20 mouse cellular contexts compared by ENCODE assay signal in genomic region chr5:143284762-143285161, GRCm38 (mm10). TPM values are rescaled to one million over a fixed set of nuclear protein-coding genes. Genes with fewer than 3 reads are reported as not detected.
DNase-seq lines count a peak whose midpoint lies in the region; ATAC-seq and TF ChIP-seq lines count a peak whose summit lies in the region.
"Had no signal": no experiment of that assay in that cellular context is flagged by ENCODE, and none has a peak within 500 bp of the region (broad histone marks: within the 10 kb centered on the region; RNA-seq: fewer than 3 reads in every experiment).

No protein-coding gene starts in this region.

- no peak overlapping the region for H3K4me3 ChIP-seq in forebrain, postnatal 0 days (ENCODE audit: low read depth, low read length)
- no peak overlapping the region for H3K4me3 ChIP-seq in forebrain, embryonic 10.5 days
- no peak overlapping the region for H3K4me3 ChIP-seq in left cerebral cortex, adult 2 months
- H3K4me3 ChIP-seq in CH12.LX (replicated peaks in 1 of 3; ENCODE audit: low read depth in 2 of 3, low read length in 2 of 3, poor library complexity in 1 of 3): no peak overlapping the region
- H3K4me3 ChIP-seq: embryonic facial prominence, embryonic 15.5 days; heart, embryonic 13.5 days; hindbrain, embryonic 10.5 days; kidney, embryonic 15.5 days; limb, embryonic 13.5 days; neural tube, embryonic 15.5 days had no signal

- no peak overlapping the region for H3K4me2 ChIP-seq in forebrain, postnatal 0 days (ENCODE audit: low read depth)
- H3K4me2 ChIP-seq in CH12.LX (ENCODE audit: insufficient read depth, low read depth, poor library complexity, severe bottlenecking): no peak overlapping the region
- H3K4me2 ChIP-seq: embryonic facial prominence, embryonic 15.5 days; heart, embryonic 13.5 days; kidney, embryonic 15.5 days; limb, embryonic 13.5 days; neural tube, embryonic 15.5 days had no signal

- H3K36me3 ChIP-seq in forebrain, postnatal 0 days (ENCODE audit: insufficient read depth): peaks cover 9% of the 10 kb centered on the region; the same call in 1 of the 2 replicates
- H3K36me3 ChIP-seq in forebrain, embryonic 10.5 days (replicated peaks): no peaks in the 10 kb centered on the region
- H3K36me3 ChIP-seq in CH12.LX (replicated peaks in 1 of 2; ENCODE audit: control insufficient read depth in 1 of 2, insufficient read depth in 1 of 2, low read length in 1 of 2): peaks cover 0 to 20% of the 10 kb centered on the region in 2 experiments
- H3K36me3 ChIP-seq: embryonic facial prominence, embryonic 15.5 days; heart, embryonic 13.5 days; kidney, embryonic 15.5 days; neural tube, embryonic 15.5 days had no signal

- H3K79me2 ChIP-seq in CH12.LX (replicated peaks; ENCODE audit: control insufficient read depth, extremely low read depth, insufficient read depth, poor library complexity, severe bottlenecking): no peaks in the 10 kb centered on the region

- dilution Hi-C loops in CH12.LX (cut with MboI; ENCODE audit: extremely low pct_ligation_motif_present, extremely low pct_unique_long_range_greater_than_20kb, low sequenced_read_pairs): no loop called here

- TF ChIP-seq CTCF in forebrain, postnatal 0 days (IDR thresholded peaks at IDR 0.05; ENCODE audit: low read depth): peak; percentile 27; the same call in 1 of the 2 replicates
- TF ChIP-seq CTCF in left cerebral cortex, adult 2 months (IDR thresholded peaks at IDR 0.05): peak; percentile 21
- peak in 1 of 2 experiments; percentile 59; a peak in 2 of 4 replicates for TF ChIP-seq CTCF in CH12.LX (conservative IDR thresholded peaks at IDR 0.05 in 1 of 2, IDR thresholded peaks at IDR 0.05 in 1 of 2; ENCODE audit: low read depth in 2 of 2, low read length in 2 of 2)
- TF ChIP-seq CTCF in brain, embryonic 14.5 days (IDR thresholded peaks at IDR 0.05; ENCODE audit: borderline replicate concordance, extremely low read depth, insufficient read depth, insufficient read length): peak; percentile 22; the same call in 1 of the 2 replicates

- no peak for DNase-seq in forebrain, postnatal 0 days
- DNase-seq in forebrain, embryonic 10.5 days (ENCODE audit: extremely low spot score, low spot score): no peak
- no peak for DNase-seq in left cerebral cortex, adult 2 months (ENCODE audit: extremely low spot score in 1 of 2, low spot score in 2 of 2)
- DNase-seq in left cerebral cortex, adult 18-20 months (ENCODE audit: low spot score in 2 of 2): no peak
- no peak for DNase-seq in CH12.LX (ENCODE audit: extremely low read depth)
- peak; percentile 13 for DNase-seq in brain, embryonic 14.5 days (ENCODE audit: low read depth)
- no peak for DNase-seq in adrenal gland, adult 8-10 months
- DNase-seq: cerebellum, postnatal 36 days; gastrocnemius, postnatal 14 days; right cerebral cortex, adult 18-20 months; thymus, adult 2 months had no signal

- WGBS in forebrain, postnatal 0 days: 41% methylated on average over 6 of the region's 6 CpGs
- 35% methylated on average over 6 of the region's 6 CpGs for WGBS in forebrain, embryonic 10.5 days

- no peak for ATAC-seq in forebrain, postnatal 0 days
- ATAC-seq in megakaryocyte-erythroid progenitor cell, adult 5-6 weeks (replicated peaks; ENCODE audit: low FRiP score, low TSS enrichment, poor library complexity, severe bottlenecking): no peak; the same call in 1 of the 2 replicates
- ATAC-seq: forebrain, embryonic 16.5 days had no signal

- no peaks in the 10 kb centered on the region for H3K9me3 ChIP-seq in forebrain, postnatal 0 days (ENCODE audit: low read length)
- H3K9me3 ChIP-seq in forebrain, embryonic 10.5 days: no peaks in the 10 kb centered on the region
- no peaks in the 10 kb centered on the region for H3K9me3 ChIP-seq in CH12.LX (replicated peaks; ENCODE audit: low read length)
- H3K9me3 ChIP-seq: embryonic facial prominence, embryonic 15.5 days; heart, embryonic 13.5 days; hindbrain, embryonic 10.5 days; kidney, embryonic 15.5 days; limb, embryonic 13.5 days; neural tube, embryonic 15.5 days had no signal

- peak; percentile 63 for TF ChIP-seq RAD21 in CH12.LX (IDR thresholded peaks at IDR 0.05; ENCODE audit: low read depth, low read length)

- H3K9ac ChIP-seq in forebrain, postnatal 0 days: no peak overlapping the region
- no peak overlapping the region for H3K9ac ChIP-seq in CH12.LX (ENCODE audit: insufficient read depth, low read depth)
- H3K9ac ChIP-seq: embryonic facial prominence, embryonic 15.5 days; heart, embryonic 13.5 days; kidney, embryonic 15.5 days; limb, embryonic 13.5 days; neural tube, embryonic 15.5 days had no signal

- peaks cover 13% of the 10 kb centered on the region for H3K27me3 ChIP-seq in forebrain, postnatal 0 days (ENCODE audit: insufficient read depth, low read length)
- peaks cover 69% of the 10 kb centered on the region for H3K27me3 ChIP-seq in forebrain, embryonic 10.5 days (ENCODE audit: poor library complexity, severe bottlenecking)
- H3K27me3 ChIP-seq in CH12.LX (replicated peaks): no peaks in the 10 kb centered on the region

- intact Hi-C loops in left cerebral cortex, adult 2 months (cut with DNase I): no loop called here

- no peak for TF ChIP-seq EP300 in CH12.LX (IDR thresholded peaks at IDR 0.05; ENCODE audit: low read length)

- no peak overlapping the region for H3K27ac ChIP-seq in forebrain, postnatal 0 days (ENCODE audit: low read depth, low read length)
- no peak overlapping the region for H3K27ac ChIP-seq in forebrain, embryonic 10.5 days
- no peak overlapping the region for H3K27ac ChIP-seq in left cerebral cortex, adult 2 months
- no peak overlapping the region for H3K27ac ChIP-seq in CH12.LX (ENCODE audit: insufficient read depth, low read depth)
- H3K27ac ChIP-seq: embryonic facial prominence, embryonic 15.5 days; heart, embryonic 13.5 days; hindbrain, embryonic 10.5 days; kidney, embryonic 15.5 days; limb, embryonic 13.5 days; macrophage; neural tube, embryonic 15.5 days had no signal

- no peak for TF ChIP-seq POLR2A in CH12.LX (IDR thresholded peaks at IDR 0.05; ENCODE audit: low read depth, low read length)
- TF ChIP-seq POLR2A in brain, embryonic 14.5 days (IDR thresholded peaks at IDR 0.05; ENCODE audit: borderline replicate concordance, extremely low read depth, insufficient read depth, insufficient read length, poor library complexity, severe bottlenecking): no peak

- in situ Hi-C loops in CH12.LX (cut with MboI; ENCODE audit: low pct_ligation_motif_present, low pct_unique_long_range_greater_than_20kb, low sequenced_read_pairs): loop anchor here (25.0 kb wide), 1 partner anchor 347 kb away; no protein-coding TSS in a partner anchor

- no peaks in the 10 kb centered on the region for H3K4me1 ChIP-seq in forebrain, postnatal 0 days (ENCODE audit: insufficient read depth)
- H3K4me1 ChIP-seq in forebrain, embryonic 10.5 days: peaks cover 15% of the 10 kb centered on the region
- peaks cover 3 to 13% of the 10 kb centered on the region in 2 experiments; a peak in 3 of 4 replicates for H3K4me1 ChIP-seq in CH12.LX (ENCODE audit: control insufficient read depth in 1 of 2, insufficient read depth in 2 of 2)

RNA-seq across cellular contexts. Expression of gene Zfp853, which starts 8.7 kb away (rescaled TPM):
- 9.8 and 16.5 TPM in 2 replicates for total RNA-seq in forebrain, postnatal 0 days (2014; rRNA removed)
- polyA plus RNA-seq in forebrain, postnatal 0 days (2015; fragmentation: Nextera tagmentation; extraction: Ambion mirVana): 0.18 and 0.23 TPM in 2 replicates
- not detected in 2 replicates for polyA plus RNA-seq in forebrain, embryonic 10.5 days (2016; fragmentation: Nextera tagmentation; extraction: Ambion mirVana)
- total RNA-seq in left cerebral cortex, adult 2 months (2021): 1 to 10 TPM; 5.8 to 7.1 TPM
- total RNA-seq in left cerebral cortex, adult 18-20 months (2021): 1 to 10 TPM; 4.1 to 4.4 TPM
- total RNA-seq in CH12.LX (2012; rRNA removed) (0.13 TPM in 1 of 2 replicates, not detected in the other), CH12.LX (2014; rRNA removed) (not detected in 2 replicates)
- 0.21 and 0.22 TPM in 2 replicates for polyA plus RNA-seq in CH12.LX (2012; ENCODE audit: insufficient read length, low read depth)
- polyA plus RNA-seq in brain, embryonic 14.5 days (2012; rRNA removed): 1.9 and 3.8 TPM in 2 replicates
- total RNA-seq in adrenal gland, adult 8-10 months (2022): under 1 TPM; 0.20 to 0.54 (median 0.46) TPM
- total RNA-seq in megakaryocyte-erythroid progenitor cell, adult 5-6 weeks (2014; fragmentation: Nextera tagmentation): not detected in 2 replicates
- not detected in 2 replicates for total RNA-seq in megakaryocyte-erythroid progenitor cell, adult 5-6 weeks (2017)
- polyA plus RNA-seq: hindbrain, embryonic 10.5 days; macrophage had no signal

RNA-seq across cellular contexts. Expression of gene Zfp316, which starts 14.9 kb away (rescaled TPM):
- 21.5 and 29.8 TPM in 2 replicates for total RNA-seq in forebrain, postnatal 0 days (2014; rRNA removed)
- polyA plus RNA-seq in forebrain, postnatal 0 days (2015; fragmentation: Nextera tagmentation; extraction: Ambion mirVana): 5.5 and 7.5 TPM in 2 replicates
- polyA plus RNA-seq in forebrain, embryonic 10.5 days (2016; fragmentation: Nextera tagmentation; extraction: Ambion mirVana): 3.1 and 3.4 TPM in 2 replicates
- 10 to 100 TPM; 20.0 to 23.4 TPM for total RNA-seq in left cerebral cortex, adult 2 months (2021)
- 10 to 100 TPM; 22.3 to 25.3 TPM for total RNA-seq in left cerebral cortex, adult 18-20 months (2021)
- total RNA-seq in CH12.LX (2012; rRNA removed) (2.3 and 3.6 TPM in 2 replicates), CH12.LX (2014; rRNA removed) (0.84 and 1.1 TPM in 2 replicates)
- polyA plus RNA-seq in CH12.LX (2012; ENCODE audit: insufficient read length, low read depth): 2.0 and 2.1 TPM in 2 replicates
- polyA plus RNA-seq in brain, embryonic 14.5 days (2012; rRNA removed): 19.4 and 31.7 TPM in 2 replicates
- 10 to 100 TPM; 11.0 to 13.1 (median 12.0) TPM for total RNA-seq in adrenal gland, adult 8-10 months (2022)
- 3.5 and 4.4 TPM in 2 replicates for total RNA-seq in megakaryocyte-erythroid progenitor cell, adult 5-6 weeks (2014; fragmentation: Nextera tagmentation)
- 2.8 and 3.7 TPM in 2 replicates for total RNA-seq in megakaryocyte-erythroid progenitor cell, adult 5-6 weeks (2017)

RNA-seq across cellular contexts. Expression of gene E130309D02Rik, which starts 30.4 kb away (rescaled TPM):
- total RNA-seq in forebrain, postnatal 0 days (2014; rRNA removed): 40.9 and 44.7 TPM in 2 replicates
- 27.7 and 29.2 TPM in 2 replicates for polyA plus RNA-seq in forebrain, postnatal 0 days (2015; fragmentation: Nextera tagmentation; extraction: Ambion mirVana)
- polyA plus RNA-seq in forebrain, embryonic 10.5 days (2016; fragmentation: Nextera tagmentation; extraction: Ambion mirVana): 64.0 and 68.4 TPM in 2 replicates
- 10 to 100 TPM; 24.2 to 25.5 TPM for total RNA-seq in left cerebral cortex, adult 2 months (2021)
- total RNA-seq in left cerebral cortex, adult 18-20 months (2021): 10 to 100 TPM; 25.4 to 27.7 TPM
- 32.7 and 39.7 TPM in 2 replicates for total RNA-seq in CH12.LX (2012; rRNA removed)
- 22.8 and 23.7 TPM in 2 replicates for total RNA-seq in CH12.LX (2014; rRNA removed)
- 51.8 and 63.7 TPM in 2 replicates for polyA plus RNA-seq in CH12.LX (2012; ENCODE audit: insufficient read length, low read depth)
- polyA plus RNA-seq in brain, embryonic 14.5 days (2012; rRNA removed): 33.1 and 33.9 TPM in 2 replicates
- 10 to 100 TPM; 22.1 to 34.5 (median 28.6) TPM for total RNA-seq in adrenal gland, adult 8-10 months (2022)
- 60.6 and 64.4 TPM in 2 replicates for total RNA-seq in megakaryocyte-erythroid progenitor cell, adult 5-6 weeks (2014; fragmentation: Nextera tagmentation)
- 10.5 and 23.6 TPM in 2 replicates for total RNA-seq in megakaryocyte-erythroid progenitor cell, adult 5-6 weeks (2017)

RNA-seq across cellular contexts. Expression of gene Zdhhc4, which starts 44.3 kb away (rescaled TPM):
- total RNA-seq in forebrain, postnatal 0 days (2014; rRNA removed): 45.1 and 62.6 TPM in 2 replicates
- polyA plus RNA-seq in forebrain, postnatal 0 days (2015; fragmentation: Nextera tagmentation; extraction: Ambion mirVana): 94.0 and 97.3 TPM in 2 replicates
- 70.2 and 70.9 TPM in 2 replicates for polyA plus RNA-seq in forebrain, embryonic 10.5 days (2016; fragmentation: Nextera tagmentation; extraction: Ambion mirVana)
- total RNA-seq in left cerebral cortex, adult 2 months (2021): 10 to 100 TPM; 41.8 to 42.3 TPM
- total RNA-seq in left cerebral cortex, adult 18-20 months (2021): 10 to 100 TPM; 37.1 to 41.7 TPM
- total RNA-seq in CH12.LX (2012; rRNA removed) (16.3 and 18.7 TPM in 2 replicates), CH12.LX (2014; rRNA removed) (19.9 and 22.7 TPM in 2 replicates)
- polyA plus RNA-seq in CH12.LX (2012; ENCODE audit: insufficient read length, low read depth): 39.4 and 51.5 TPM in 2 replicates
- polyA plus RNA-seq in brain, embryonic 14.5 days (2012; rRNA removed): 70.3 and 76.3 TPM in 2 replicates
- total RNA-seq in adrenal gland, adult 8-10 months (2022): 10 to 100 TPM; 60.3 to 74.8 (median 66.3) TPM
- total RNA-seq in megakaryocyte-erythroid progenitor cell, adult 5-6 weeks (2014; fragmentation: Nextera tagmentation): 70.6 and 74.5 TPM in 2 replicates
- 23.2 and 40.8 TPM in 2 replicates for total RNA-seq in megakaryocyte-erythroid progenitor cell, adult 5-6 weeks (2017)

RNA-seq across cellular contexts. Expression of gene Zfp12, which starts 49.8 kb away (rescaled TPM):
- total RNA-seq in forebrain, postnatal 0 days (2014; rRNA removed): 35.2 and 37.1 TPM in 2 replicates
- 11.9 and 14.0 TPM in 2 replicates for polyA plus RNA-seq in forebrain, postnatal 0 days (2015; fragmentation: Nextera tagmentation; extraction: Ambion mirVana)
- 19.7 and 24.1 TPM in 2 replicates for polyA plus RNA-seq in forebrain, embryonic 10.5 days (2016; fragmentation: Nextera tagmentation; extraction: Ambion mirVana)
- total RNA-seq in left cerebral cortex, adult 2 months (2021): 10 to 100 TPM; 31.4 to 32.9 TPM
- 10 to 100 TPM; 32.1 to 34.7 TPM for total RNA-seq in left cerebral cortex, adult 18-20 months (2021)
- total RNA-seq in CH12.LX (2012; rRNA removed): 12.4 and 12.8 TPM in 2 replicates
- total RNA-seq in CH12.LX (2014; rRNA removed): 15.9 and 18.8 TPM in 2 replicates
- polyA plus RNA-seq in CH12.LX (2012; ENCODE audit: insufficient read length, low read depth): 11.2 and 13.1 TPM in 2 replicates
- polyA plus RNA-seq in brain, embryonic 14.5 days (2012; rRNA removed): 32.3 and 34.8 TPM in 2 replicates
- 10 to 100 TPM; 22.8 to 30.6 (median 25.7) TPM for total RNA-seq in adrenal gland, adult 8-10 months (2022)
- total RNA-seq in megakaryocyte-erythroid progenitor cell, adult 5-6 weeks (2014; fragmentation: Nextera tagmentation): 12.6 and 15.6 TPM in 2 replicates
- total RNA-seq in megakaryocyte-erythroid progenitor cell, adult 5-6 weeks (2017): 10.6 and 17.4 TPM in 2 replicates
